Mouse (Mus musculus) left cerebral cortex, postnatal 14 days (tissue): ENCODE results near the gene Cavin1. TPM values are rescaled to one million over a fixed set of nuclear protein-coding genes. Genes with fewer than 3 reads are reported as not detected.
"Not testable (repeated sequence)": the region's sequence is repeated elsewhere in the genome, so short reads cannot be mapped to it uniquely, and the experiment has no call there.

Experiments
- DNase-seq, 2 experiments: peaks; one replicate each; pipeline ENCODE4 v3.0.0; 2021 to 2022; ENCODE audit warnings: low spot score in 2 of 2, mixed read lengths in 1 of 2
- intact Hi-C: fragments of 180-260 bp; cut with DNase I; formaldehyde crosslinking; loops from one replicate; pipeline ENCODE4 v1.15.1; 2025
- long read RNA-seq, 2 experiments: library from polyadenylated mRNA; stranded (forward); transcript quantifications; one replicate each; pipeline ENCODE4 v2.0.0; 2021
- total RNA-seq, 2 experiments: library from RNA; stranded (reverse); gene quantifications; 2 replicates each; pipeline ENCODE4 v1.2.3; 2021

Cavin1 gene
- total RNA-seq: 10 to 100 TPM; 19.8 to 23.2 TPM
- long read RNA-seq, experiment 1, partial matches to known transcripts: 0 of 7 reads
- long read RNA-seq, experiment 1, other reads (novel, unspliced or antisense): 3 of 7 reads
- long read RNA-seq, experiment 2, partial matches to known transcripts: 1 of 3 reads
- long read RNA-seq, experiment 2, other reads (novel, unspliced or antisense): 1 of 3 reads

GRCm38 (mm10) chr11:100970557-100970937, at the start of gene Cavin1:
Gene Cavin1, minus strand, starts transcription at chr11:100970887.
- DNase-seq: peak; percentile 30 to 44
- intact Hi-C loops: no loop called here

GRCm38 (mm10) chr11:101011641-101012040, 41.0 kb upstream of the Cavin1 start:
- no peak for DNase-seq
- intact Hi-C loops: loop anchor here (5.0 kb wide), 1 partner anchor 46 kb away; no protein-coding TSS in a partner anchor

DNA sequence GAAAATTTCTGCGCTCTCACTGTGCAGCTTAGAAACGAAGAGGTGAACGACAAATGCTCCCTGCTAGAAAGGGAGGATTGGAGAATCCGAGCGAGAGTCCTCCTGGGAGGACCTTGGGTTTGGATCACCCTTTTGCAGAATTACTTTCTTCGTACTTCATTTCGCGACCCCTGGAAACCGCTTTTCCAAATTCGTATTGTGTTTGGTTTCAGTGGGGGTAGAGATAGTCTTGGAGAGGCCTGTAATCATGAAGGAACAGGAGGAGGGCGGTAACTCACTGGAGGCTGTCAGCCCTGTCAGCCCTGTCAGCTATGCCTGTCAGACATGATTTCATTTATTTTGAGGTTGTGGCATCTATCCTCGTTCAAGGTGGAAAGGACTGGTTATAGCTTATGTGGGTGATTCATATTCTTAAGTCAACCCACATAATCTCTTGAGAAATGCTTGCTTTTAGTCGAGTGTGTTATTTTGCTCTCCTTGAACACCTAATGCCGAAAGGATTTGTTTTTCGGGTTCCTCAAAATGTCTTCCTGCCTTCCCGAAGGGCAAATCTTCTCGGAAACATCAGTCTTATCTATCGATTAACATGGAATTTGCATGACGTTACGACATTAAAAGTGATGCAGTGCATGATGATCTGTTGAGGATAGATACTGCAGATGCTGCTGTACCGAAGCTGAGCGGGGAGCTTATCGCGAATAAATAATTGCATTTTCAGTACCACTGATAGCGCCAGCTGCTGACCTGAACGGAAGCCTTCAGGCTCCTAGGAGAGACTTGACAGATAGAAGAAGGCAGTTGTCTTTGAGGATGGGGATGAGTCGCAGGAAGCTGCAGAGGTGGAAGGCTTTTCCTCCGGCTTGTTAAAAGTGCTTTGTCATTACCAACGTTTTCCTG, 39.4 kb upstream of the Cavin1 start:
- peak in 1 of 2 experiments; percentile 39 for DNase-seq
- intact Hi-C loops: loop anchor here (5.0 kb wide), 1 partner anchor 47 kb away; no protein-coding TSS in a partner anchor

GRCm38 (mm10) chr11:101009046-101009887, 38.6 kb upstream of the Cavin1 start, which contains the start of gene Atp6v0a1:
Gene Atp6v0a1, plus strand, starts transcription at chr11:101009452.
- intact Hi-C loops: no loop called here

GRCm38 (mm10) chr11:101008206-101009045, 37.7 kb upstream of the Cavin1 start:
- no peak for DNase-seq
- intact Hi-C loops: no loop called here

More at GRCm38 (mm10) chr11:101009046-101009887, 38.6 kb upstream of the Cavin1 start, which contains the start of gene Atp6v0a1:
- peak; percentile 98 to 99 for DNase-seq

GRCm38 (mm10) chr11:101003025-101003685, 32.5 kb upstream of the Cavin1 start:
- intact Hi-C loops: no loop called here
- DNase-seq: no peak

- intact Hi-C loops, DNase-seq: not testable (repeated sequence)
Measured at GRCm38 (mm10) chr11:101001875-101002552, 31.3 kb upstream of the Cavin1 start.

DNA sequence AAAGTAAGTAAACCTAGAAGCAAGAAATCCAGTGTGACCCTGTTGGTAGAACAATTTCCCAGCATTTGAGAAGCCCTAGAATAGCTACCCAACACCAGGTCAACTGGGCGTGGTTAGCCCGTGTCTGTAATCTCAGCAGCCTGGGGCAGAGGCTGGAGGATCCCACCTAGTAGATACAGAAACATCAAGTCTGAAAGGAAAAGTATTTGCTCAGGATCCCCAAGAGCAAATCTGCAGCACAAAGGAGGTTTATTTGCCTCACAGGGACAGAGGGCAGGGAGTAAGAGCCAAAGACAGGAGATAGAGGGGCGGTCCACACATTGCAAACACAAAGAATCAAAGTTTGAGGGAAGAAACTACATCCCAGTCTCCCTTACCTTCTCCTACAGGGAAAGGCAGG, 28.6 kb upstream of the Cavin1 start:
- DNase-seq: no peak
- intact Hi-C loops: no loop called here

DNA sequence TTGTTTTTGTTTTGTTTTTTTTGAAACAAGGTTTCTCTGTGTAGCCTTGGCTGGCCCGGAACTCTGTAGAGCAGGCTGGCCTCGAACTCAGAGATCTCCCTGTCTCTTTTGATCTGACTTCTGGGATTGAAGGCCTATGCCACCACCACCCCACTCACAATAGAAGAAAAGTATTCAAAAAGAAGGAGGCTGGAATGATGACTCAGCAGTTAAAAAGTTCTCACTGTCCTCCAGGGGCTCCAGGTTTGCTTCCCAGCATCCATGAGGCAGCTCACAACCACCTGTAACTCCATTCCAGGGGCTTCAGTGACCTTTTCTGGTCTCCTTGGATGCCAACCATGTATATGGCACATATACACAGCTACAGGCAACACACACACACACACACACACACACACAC, 28.1 kb upstream of the Cavin1 start:
- intact Hi-C loops: no loop called here
- no peak for DNase-seq

- DNase-seq: no peak
- intact Hi-C loops: no loop called here
Measured at GRCm38 (mm10) chr11:100996501-100996900, 25.8 kb upstream of the Cavin1 start.

- intact Hi-C loops: no loop called here
- DNase-seq: no peak
Measured at GRCm38 (mm10) chr11:100994655-100995054, 24.0 kb upstream of the Cavin1 start.

DNA sequence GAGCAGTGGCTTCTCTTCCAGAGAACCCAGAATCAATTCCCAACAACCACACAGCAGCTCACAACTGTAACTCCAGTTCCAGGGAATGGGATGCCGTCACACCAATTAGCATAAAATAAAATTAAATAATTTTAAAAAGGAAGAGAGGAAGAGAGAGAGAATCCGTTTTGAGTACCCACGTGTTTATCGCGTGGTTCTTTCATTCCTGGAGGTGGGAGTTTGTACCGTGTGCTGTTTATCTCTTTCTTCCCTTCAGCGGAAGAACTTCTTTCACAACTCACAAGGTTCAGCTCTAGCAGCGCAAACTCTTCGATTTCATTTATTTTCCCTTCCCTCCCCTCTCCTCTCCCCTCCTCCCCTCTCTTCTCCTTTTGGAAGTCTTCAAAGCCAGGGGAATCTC, 23.5 kb upstream of the Cavin1 start:
- no peak for DNase-seq
- intact Hi-C loops: no loop called here

GRCm38 (mm10) chr11:100993437-100993836, 22.8 kb upstream of the Cavin1 start:
- DNase-seq: no peak
- intact Hi-C loops: no loop called here

GRCm38 (mm10) chr11:100991027-100991534, 20.4 kb upstream of the Cavin1 start:
- intact Hi-C loops: no loop called here
- no peak for DNase-seq

GRCm38 (mm10) chr11:100989666-100990065, 19.0 kb upstream of the Cavin1 start:
- intact Hi-C loops: no loop called here

GRCm38 (mm10) chr11:100988674-100989073, 18.0 kb upstream of the Cavin1 start:
- no peak for DNase-seq

More at GRCm38 (mm10) chr11:100989666-100990065, 19.0 kb upstream of the Cavin1 start:
- no peak for DNase-seq

DNA sequence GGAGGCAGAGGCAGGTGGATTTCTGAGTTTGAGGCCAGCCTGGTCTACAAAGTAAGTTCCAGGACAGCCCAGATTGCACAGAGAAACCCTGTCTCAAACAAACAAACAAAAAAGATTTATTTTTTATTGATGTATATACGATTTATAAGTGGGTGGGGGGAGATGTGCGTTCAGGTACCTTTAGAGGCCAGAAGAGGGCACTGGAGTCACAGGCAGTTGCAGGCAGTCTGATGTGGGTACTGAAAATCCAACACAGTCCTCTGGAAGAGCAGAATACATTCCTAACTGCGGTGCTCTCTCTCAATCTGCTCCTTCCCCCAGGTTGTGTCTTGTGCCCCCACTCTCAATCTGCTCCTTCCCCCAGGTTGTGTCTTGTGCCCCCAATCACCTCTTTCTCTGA, 14.9 kb upstream of the Cavin1 start:
- DNase-seq: no peak
- intact Hi-C loops: no loop called here

More at GRCm38 (mm10) chr11:100988674-100989073, 18.0 kb upstream of the Cavin1 start:
- intact Hi-C loops: no loop called here
